Comparison of ENCODE assay signal across 8 mouse cellular contexts in genomic region chr5:73359752-73360141, GRCm38 (mm10). TPM values are rescaled to one million over a fixed set of nuclear protein-coding genes. Genes with fewer than 3 reads are reported as not detected.
DNase-seq lines count a peak whose midpoint lies in the region; ATAC-seq lines count a peak whose summit lies in the region.

No protein-coding gene starts in this region.

- peak; percentile 35 for DNase-seq in embryo, embryonic 10 days (ENCODE audit: low spot score)
- no peak for DNase-seq in embryo, embryonic 9.5 days (ENCODE audit: extremely low spot score)
- DNase-seq in midbrain, embryonic 10.5 days (ENCODE audit: low spot score) = no peak
- no peak for DNase-seq in gastrocnemius, adult 18-20 months (ENCODE audit: low spot score)

- peak overlapping the region; percentile 25; the same call in 1 of the 2 replicates for H3K4me2 ChIP-seq in midbrain, embryonic 12.5 days (replicated peaks)
- peak overlapping the region; percentile 38 for H3K4me2 ChIP-seq in limb, embryonic 12.5 days
- peak overlapping the region; percentile 26 for H3K4me2 ChIP-seq in stomach, embryonic 14.5 days (replicated peaks; ENCODE audit: low read depth, low read length)

- no peak overlapping the region for H3K9ac ChIP-seq in midbrain, embryonic 12.5 days (replicated peaks)
- H3K9ac ChIP-seq in limb, embryonic 12.5 days (replicated peaks) = no peak overlapping the region
- H3K9ac ChIP-seq in stomach, embryonic 14.5 days (replicated peaks; ENCODE audit: low read depth, low read length) = no peak overlapping the region

- H3K9me3 ChIP-seq in midbrain, embryonic 12.5 days = no peaks in the 10 kb centered on the region
- H3K9me3 ChIP-seq in midbrain, embryonic 10.5 days (replicated peaks) = no peaks in the 10 kb centered on the region
- no peaks in the 10 kb centered on the region for H3K9me3 ChIP-seq in limb, embryonic 12.5 days
- H3K9me3 ChIP-seq in stomach, embryonic 14.5 days (ENCODE audit: control insufficient read depth, low read depth, low read length) = no peaks in the 10 kb centered on the region

- 0 out of 2 replicates have a peak, but pooled peaks cover 5% of the 10 kb centered on the region for H3K27me3 ChIP-seq in midbrain, embryonic 12.5 days
- no peaks in the 10 kb centered on the region; the same call in 1 of the 2 replicates for H3K27me3 ChIP-seq in midbrain, embryonic 10.5 days (ENCODE audit: low read depth, poor library complexity, severe bottlenecking)
- peaks cover 7% of the 10 kb centered on the region; the same call in 1 of the 2 replicates for H3K27me3 ChIP-seq in limb, embryonic 12.5 days
- no peaks in the 10 kb centered on the region for H3K27me3 ChIP-seq in stomach, embryonic 14.5 days (ENCODE audit: control insufficient read depth, insufficient read depth, low read length)

- H3K4me3 ChIP-seq in midbrain, embryonic 12.5 days = no peak overlapping the region
- no peak overlapping the region for H3K4me3 ChIP-seq in midbrain, embryonic 10.5 days
- no peak overlapping the region for H3K4me3 ChIP-seq in limb, embryonic 12.5 days (replicated peaks)
- H3K4me3 ChIP-seq in stomach, embryonic 14.5 days (ENCODE audit: low read depth, low read length) = no peak overlapping the region

- H3K27ac ChIP-seq in midbrain, embryonic 12.5 days (replicated peaks) = no peak overlapping the region
- no peak overlapping the region for H3K27ac ChIP-seq in midbrain, embryonic 10.5 days (replicated peaks)
- no peak overlapping the region for H3K27ac ChIP-seq in limb, embryonic 12.5 days
- H3K27ac ChIP-seq in stomach, embryonic 14.5 days (ENCODE audit: low read length) = no peak overlapping the region

- H3K4me1 ChIP-seq in midbrain, embryonic 12.5 days = no peaks in the 10 kb centered on the region; the same call in 1 of the 2 replicates
- peaks cover 13% of the 10 kb centered on the region for H3K4me1 ChIP-seq in midbrain, embryonic 10.5 days
- 0 out of 2 replicates have a peak, but pooled peaks cover 5% of the 10 kb centered on the region for H3K4me1 ChIP-seq in limb, embryonic 12.5 days (replicated peaks)
- H3K4me1 ChIP-seq in stomach, embryonic 14.5 days (ENCODE audit: control insufficient read depth, insufficient read depth, low read length) = 0 out of 2 replicates have a peak, but pooled peaks cover 5% of the 10 kb centered on the region

- WGBS in midbrain, embryonic 12.5 days = 39% methylated on average over 12 of the region's 12 CpGs
- 44% methylated on average over 12 of the region's 12 CpGs for WGBS in midbrain, embryonic 10.5 days
- WGBS in limb, embryonic 12.5 days = 39% methylated on average over 12 of the region's 12 CpGs
- WGBS in stomach, embryonic 14.5 days = 38% methylated on average over 12 of the region's 12 CpGs

- H3K36me3 ChIP-seq in midbrain, embryonic 12.5 days = no peaks in the 10 kb centered on the region
- no peaks in the 10 kb centered on the region for H3K36me3 ChIP-seq in midbrain, embryonic 10.5 days
- no peaks in the 10 kb centered on the region for H3K36me3 ChIP-seq in limb, embryonic 12.5 days
- H3K36me3 ChIP-seq in stomach, embryonic 14.5 days (ENCODE audit: control insufficient read depth, insufficient read depth, low read length) = no peaks in the 10 kb centered on the region

- no peak for ATAC-seq in midbrain, embryonic 12.5 days (ENCODE audit: low FRiP score, low read depth)
- ATAC-seq in limb, embryonic 12.5 days (ENCODE audit: insufficient number of reproducible peaks, insufficient read depth, low FRiP score, low TSS enrichment, low read depth) = no peak
- ATAC-seq in stomach, embryonic 14.5 days (ENCODE audit: insufficient number of reproducible peaks, insufficient read depth, low FRiP score, low read depth) = no peak
- ATAC-seq in megakaryocyte-erythroid progenitor cell, adult 5-6 weeks (replicated peaks; ENCODE audit: low FRiP score, low TSS enrichment, poor library complexity, severe bottlenecking) = no peak

RNA-seq across cellular contexts. Expression of gene Ociad2, which starts 18.9 kb away (rescaled TPM):
- 16.5 and 23.0 TPM in 2 replicates for polyA plus RNA-seq in midbrain, embryonic 12.5 days (2016; fragmentation: Nextera tagmentation; extraction: Ambion mirVana)
- 10.2 and 14.6 TPM in 2 replicates for polyA plus RNA-seq in midbrain, embryonic 10.5 days (2016; fragmentation: Nextera tagmentation; extraction: Ambion mirVana)
- 7.8 and 9.4 TPM in 2 replicates for polyA plus RNA-seq in limb, embryonic 12.5 days (2016; fragmentation: Nextera tagmentation; extraction: Ambion mirVana)
- 55.7 and 64.3 TPM in 2 replicates for polyA plus RNA-seq in stomach, embryonic 14.5 days (2014; fragmentation: Nextera tagmentation; extraction: Ambion mirVana)
- 10 to 100 TPM; 67.0 to 74.9 TPM for total RNA-seq in gastrocnemius, adult 18-20 months (2021)
- 2.5 and 14.8 TPM in 2 replicates for total RNA-seq in megakaryocyte-erythroid progenitor cell, adult 5-6 weeks (2014; fragmentation: Nextera tagmentation)
- 4.7 and 8.1 TPM in 2 replicates for total RNA-seq in megakaryocyte-erythroid progenitor cell, adult 5-6 weeks (2017)

RNA-seq across cellular contexts. Expression of gene Cwh43, which starts 46.1 kb away (rescaled TPM):
- 0.20 TPM in 1 of 2 replicates, not detected in the other for polyA plus RNA-seq in midbrain, embryonic 12.5 days (2016; fragmentation: Nextera tagmentation; extraction: Ambion mirVana)
- polyA plus RNA-seq in midbrain, embryonic 10.5 days (2016; fragmentation: Nextera tagmentation; extraction: Ambion mirVana) = not detected in 2 replicates
- not detected in 2 replicates for polyA plus RNA-seq in limb, embryonic 12.5 days (2016; fragmentation: Nextera tagmentation; extraction: Ambion mirVana)
- polyA plus RNA-seq in stomach, embryonic 14.5 days (2014; fragmentation: Nextera tagmentation; extraction: Ambion mirVana) = not detected in 2 replicates
- not detected for total RNA-seq in gastrocnemius, adult 18-20 months (2021)
- total RNA-seq in megakaryocyte-erythroid progenitor cell, adult 5-6 weeks (2014; fragmentation: Nextera tagmentation) = not detected in 2 replicates
- total RNA-seq in megakaryocyte-erythroid progenitor cell, adult 5-6 weeks (2017) = not detected in 2 replicates
